Mouse (Mus musculus): ENCODE results near the gene Mrpl39.

DNA sequence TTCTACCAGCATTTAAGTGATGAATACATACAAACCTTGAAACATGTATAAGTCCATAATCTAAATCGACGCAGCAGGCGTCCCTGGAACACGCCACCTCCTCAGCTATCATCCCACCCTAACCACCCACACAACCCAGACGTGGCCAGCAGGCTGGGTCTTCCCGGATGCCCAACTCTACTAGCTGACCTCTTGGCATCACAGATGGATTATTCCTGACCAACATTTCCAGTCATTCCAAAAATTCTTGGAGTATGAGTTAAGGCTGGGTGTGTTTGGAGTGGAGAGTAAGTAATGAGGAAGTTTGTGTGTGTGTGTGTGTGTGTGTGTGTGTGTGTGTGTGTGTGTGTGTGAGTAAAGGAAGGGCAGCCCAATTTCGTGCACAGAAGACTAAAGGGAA is 19.3 kb downstream of the Mrpl39 start:
- no peak for TF ChIP-seq CTCF (IDR thresholded peaks at IDR 0.05; ENCODE audit: low read depth, low read length)
- TF ChIP-seq POLR2A (IDR thresholded peaks at IDR 0.05; ENCODE audit: insufficient read depth, low read length) = no peak
